8 mouse cellular contexts compared by ENCODE assay signal in genomic region chr3:61364978-61365778, GRCm38 (mm10). TPM values are rescaled to one million over a fixed set of nuclear protein-coding genes. Genes with fewer than 3 reads are reported as not detected.
DNase-seq lines count a peak whose midpoint lies in the region; ATAC-seq and TF ChIP-seq lines count a peak whose summit lies in the region.

No protein-coding gene starts in this region.

- in situ Hi-C loops in ES-E14 (cut with MboI; ENCODE audit: low sequenced_read_pairs in 2 of 2, unreplicated experiment in 2 of 2) = no loop called here

- peak overlapping the region; percentile 85 for H3K9ac ChIP-seq in ES-E14 (ENCODE audit: insufficient read depth, low read depth, low read length, poor library complexity, severe bottlenecking)
- H3K9ac ChIP-seq in forebrain, postnatal 0 days = peak overlapping the region; percentile 73

- 2% methylated on average over 68 of the region's 68 CpGs for WGBS in forebrain, postnatal 0 days

- peak; percentile 36 for TF ChIP-seq CTCF in forebrain, postnatal 0 days (IDR thresholded peaks at IDR 0.05; ENCODE audit: low read depth)

- H3K4me3 ChIP-seq in ES-E14 (ENCODE audit: insufficient read depth in 1 of 2, low read depth in 1 of 2, low read length in 2 of 2, poor library complexity in 1 of 2, severe bottlenecking in 1 of 2) = peak overlapping the region; percentile 94 to 98
- peak overlapping the region; percentile 82 for H3K4me3 ChIP-seq in forebrain, postnatal 0 days (ENCODE audit: low read depth, low read length)

- peaks cover 0 to 2% of the 10 kb centered on the region in 2 experiments; a peak in 2 of 4 replicates for H3K4me1 ChIP-seq in ES-E14 (ENCODE audit: control insufficient read depth in 2 of 2, insufficient read depth in 2 of 2, low read length in 2 of 2, poor library complexity in 1 of 2)
- H3K4me1 ChIP-seq in forebrain, postnatal 0 days (ENCODE audit: insufficient read depth) = peaks cover 17% of the 10 kb centered on the region; the same call in 1 of the 2 replicates

- no peak overlapping the region for H3K27ac ChIP-seq in ES-E14 (ENCODE audit: insufficient read depth, low read depth, low read length, poor library complexity, severe bottlenecking)
- H3K27ac ChIP-seq in forebrain, postnatal 0 days (ENCODE audit: low read depth, low read length) = peak overlapping the region; percentile 90

- H3K27me3 ChIP-seq in forebrain, postnatal 0 days (ENCODE audit: insufficient read depth, low read length) = no peaks in the 10 kb centered on the region

- H3K9me3 ChIP-seq in ES-E14 (ENCODE audit: control insufficient read depth, insufficient read depth, low read depth, low read length) = no peaks in the 10 kb centered on the region
- no peaks in the 10 kb centered on the region for H3K9me3 ChIP-seq in forebrain, postnatal 0 days (ENCODE audit: low read length)

- peak overlapping the region; percentile 86 for H3K4me2 ChIP-seq in forebrain, postnatal 0 days (ENCODE audit: low read depth)

- no peaks in the 10 kb centered on the region; the same call in 1 of the 2 replicates for H3K36me3 ChIP-seq in ES-E14 (ENCODE audit: control insufficient read depth, insufficient read depth, low read length, poor library complexity, severe bottlenecking)
- H3K36me3 ChIP-seq in forebrain, postnatal 0 days (ENCODE audit: insufficient read depth) = 0 out of 2 replicates have a peak, but pooled peaks cover 5% of the 10 kb centered on the region

- no peak for DNase-seq in ES-E14 (ENCODE audit: low read depth, low spot score)
- DNase-seq in cerebellum, adult 18-20 months = peak; percentile 41 to 64
- peak; percentile 66 for DNase-seq in forebrain, postnatal 0 days
- DNase-seq in layer of hippocampus, postnatal 14 days (ENCODE audit: low spot score in 2 of 2) = peak; percentile 49 to 59
- peak; percentile 46 for DNase-seq in lung, postnatal 10 days
- peak; percentile 28 for DNase-seq in ovary, postnatal 10 days (ENCODE audit: low spot score)
- peak; percentile 51 for DNase-seq in thymus, postnatal 14 days

- ATAC-seq in forebrain, postnatal 0 days = peak; percentile 8
- peak; percentile 3 to 13; a peak in 1 of 4 replicates for ATAC-seq in hematopoietic stem cell, adult 5-6 weeks (replicated peaks in 1 of 2; ENCODE audit: insufficient read depth in 1 of 2, low FRiP score in 2 of 2, low TSS enrichment in 1 of 2, low read depth in 1 of 2, poor library complexity in 2 of 2, severe bottlenecking in 2 of 2)

TF ChIP-seq in ES-E14, 5 proteins besides CTCF, POLR2A, EP300 and RAD21:
- TF ChIP-seq MAFK (IDR thresholded peaks at IDR 0.05; ENCODE audit: insufficient read depth, low read depth, low read length) (no peak), ZC3H11A (IDR thresholded peaks at IDR 0.05; ENCODE audit: borderline replicate concordance, low read depth, low read length) (no peak), CHD2 (IDR thresholded peaks at IDR 0.05; ENCODE audit: low read depth, low read length) (no peak), HCFC1 (IDR thresholded peaks at IDR 0.05; ENCODE audit: borderline replicate concordance, insufficient read depth, low read length) (no peak; the same call in 1 of the 2 replicates), ZNF384 (IDR thresholded peaks at IDR 0.05; ENCODE audit: low read depth, low read length) (no peak)

RNA-seq across cellular contexts. Expression of gene B430305J03Rik, which starts 0.6 kb away (rescaled TPM):
- 3.2 and 3.5 TPM in 2 replicates for total RNA-seq in ES-E14 (2012; rRNA removed)
- 1.4 and 2.8 TPM in 2 replicates for total RNA-seq in forebrain, postnatal 0 days (2014; rRNA removed)
- polyA plus RNA-seq in forebrain, postnatal 0 days (2015; fragmentation: Nextera tagmentation; extraction: Ambion mirVana) = not detected in 2 replicates
- 0.31 and 1.0 TPM in 2 replicates for total RNA-seq in hematopoietic stem cell, adult 5-6 weeks (2017)
- total RNA-seq in layer of hippocampus, postnatal 14 days (2021) = 1 to 10 TPM; 1.9 to 2.9 TPM

RNA-seq across cellular contexts. Expression of gene Rap2b, which starts 3.7 kb away (rescaled TPM):
- 8.7 and 11.3 TPM in 2 replicates for total RNA-seq in ES-E14 (2012; rRNA removed)
- 7.4 and 9.7 TPM in 2 replicates for total RNA-seq in forebrain, postnatal 0 days (2014; rRNA removed)
- 16.6 and 21.2 TPM in 2 replicates for polyA plus RNA-seq in forebrain, postnatal 0 days (2015; fragmentation: Nextera tagmentation; extraction: Ambion mirVana)
- 7.6 and 11.1 TPM in 2 replicates for total RNA-seq in hematopoietic stem cell, adult 5-6 weeks (2017)
- total RNA-seq in layer of hippocampus, postnatal 14 days (2021) = 10 to 100 TPM; 47.4 to 50.0 TPM
